Mouse (Mus musculus) limb, embryonic 10.5 days (tissue): Measurements from ENCODE around the gene Tfap2d. TPM values are rescaled to one million over a fixed set of nuclear protein-coding genes. Genes with fewer than 3 reads are reported as not detected.

Source experiments
- DNase-seq: peaks from one replicate; pipeline ENCODE4 v3.0.0-alpha.2; 2017; ENCODE audit warnings: low spot score
- H3K27ac ChIP-seq: fragments of 300-500 bp; sonication (generic); 2 replicates; pipeline ENCODE4 v1.5.1; 2016; ENCODE audit warnings: mild to moderate bottlenecking
- H3K27me3 ChIP-seq: fragments of 300-500 bp; sonication (generic); 2 replicates; pipeline ENCODE4 v1.6.1; 2016; ENCODE audit warnings: low read depth, mild to moderate bottlenecking; ENCODE audit not compliant: poor library complexity, severe bottlenecking
- H3K36me3 ChIP-seq: fragments of 300-500 bp; sonication (generic); 2 replicates; pipeline ENCODE4 v1.6.1; 2016; ENCODE audit warnings: mild to moderate bottlenecking, moderate library complexity
- H3K4me1 ChIP-seq: fragments of 300-500 bp; sonication (generic); 2 replicates; pipeline ENCODE4 v1.6.1; 2016
- H3K4me3 ChIP-seq: fragments of 300-500 bp; sonication (generic); 2 replicates; pipeline ENCODE4 v1.5.1; 2016; ENCODE audit warnings: mild to moderate bottlenecking, moderate library complexity
- H3K9me3 ChIP-seq: fragments of 300-500 bp; sonication (generic); replicated peaks from 2 replicates; pipeline ENCODE4 v1.6.1; 2016; ENCODE audit warnings: mild to moderate bottlenecking
- WGBS: fragments of 180-500 bp; shearing (Covaris S2); methylation state at CpG from one replicate; pipeline ENCODE4 v1.1.7; 2016; 5-methylcytosine and 5-hydroxymethylcytosine counted together
- polyA plus RNA-seq: library from polyadenylated mRNA; unstranded; fragments of >200 nt; fragmentation: Nextera tagmentation; extraction: Ambion mirVana; gene quantifications from 2 replicates; pipeline ENCODE4 v1.2.1, GENCODE M21; 2016

The Tfap2d gene
- polyA plus RNA-seq, 1 experiment from 2014 or later: not detected

GRCm38 (mm10) chr1:19213171-19213570, 110.3 kb downstream of the Tfap2d start:
- Histone ChIP-seq H3K4me3 (peak overlapping the region; percentile 31), H3K27me3 (peaks cover 100% of the 10 kb centered on the region), H3K4me1 (peaks cover 14% of the 10 kb centered on the region), H3K27ac (peak overlapping the region; percentile 61; the same call in 1 of the 2 replicates), H3K36me3 (no peaks in the 10 kb centered on the region), H3K9me3 (no peaks in the 10 kb centered on the region)
- 0% methylated on average over 4 of the region's 4 CpGs for WGBS
- no peak for DNase-seq

GRCm38 (mm10) chr1:19213851-19214395, 111.1 kb downstream of the Tfap2d start:
- peak overlapping the region; percentile 73 for H3K27ac ChIP-seq
- H3K27me3 ChIP-seq: peaks cover 100% of the 10 kb centered on the region
- no peaks in the 10 kb centered on the region for H3K36me3 ChIP-seq
- peak overlapping the region; percentile 43 for H3K4me3 ChIP-seq
- no peaks in the 10 kb centered on the region for H3K9me3 ChIP-seq
- DNase-seq: peak; percentile 55
- H3K4me1 ChIP-seq: peaks cover 18% of the 10 kb centered on the region
- under 1% methylated on average over 36 of the region's 36 CpGs for WGBS

Other genes with a start within 250 kb of the Tfap2d start
- 6.7 and 19.7 TPM in 2 replicates for gene Tfap2b, start 105.9 kb downstream of the Tfap2d start, polyA plus RNA-seq